Mouse (Mus musculus) B cell, adult (primary cell): ENCODE results near the gene Ccl21a. TPM values are rescaled to one million over a fixed set of nuclear protein-coding genes. Genes with fewer than 3 reads are reported as not detected.

Experiments
- total RNA-seq: library from RNA; stranded (reverse); gene quantifications from 4 replicates; pipeline ENCODE4 v1.2.4, GENCODE M21; 2023; ENCODE audit not compliant: inconsistent age

Ccl21a gene
- total RNA-seq, result not detected in 4 replicates

GRCm38 (mm10) chr4:42773893-42774292, at the start of gene Ccl21a:
TSS of gene Ccl21a (minus strand) at chr4:42773993.

GRCm38 (mm10) chr4:42756477-42756876, 17.3 kb downstream of the Ccl21a start, which contains the start of gene Ccl19:
TSS of gene Ccl19 (minus strand) at chr4:42756577.

GRCm38 (mm10) chr4:42735245-42735644, 38.5 kb downstream of the Ccl21a start, which contains the start of gene 4930578G10Rik:
TSS of gene 4930578G10Rik (plus strand) at chr4:42735545.

Other genes starting within 250 kb of the Ccl21a start
- not detected in 4 replicates for gene Fam205a2, start 245.8 kb downstream of the Ccl21a start, total RNA-seq
- not detected in 4 replicates for gene Gm10591, start 161.8 kb downstream of the Ccl21a start, total RNA-seq
- not detected in 4 replicates for gene Gm2564, start 144.3 kb downstream of the Ccl21a start, total RNA-seq
- not detected in 4 replicates for gene Ccl27b, start 118.7 kb downstream of the Ccl21a start, total RNA-seq
- not detected in 4 replicates for gene Il11ra2, start 112.1 kb downstream of the Ccl21a start, total RNA-seq
- gene 4930578G10Rik, start 38.4 kb downstream of the Ccl21a start, total RNA-seq, result not detected in 4 replicates
- not detected in 4 replicates for gene Ccl19, start 17.4 kb downstream of the Ccl21a start, total RNA-seq
- not detected in 4 replicates for gene Fam205a1, start 79.9 kb upstream of the Ccl21a start, total RNA-seq
- not detected in 4 replicates for gene Gm12394, start 82.8 kb upstream of the Ccl21a start, total RNA-seq
- not detected in 4 replicates for gene Fam205c, start 100.2 kb upstream of the Ccl21a start, total RNA-seq
- not detected in 4 replicates for gene Phf24, start 142.7 kb upstream of the Ccl21a start, total RNA-seq
- gene Dnajb5, start 175.8 kb upstream of the Ccl21a start, total RNA-seq, result 28.3 to 37.5 TPM (median 35.7 TPM) in 4 replicates
- gene 1700022I11Rik, start 195.6 kb upstream of the Ccl21a start, total RNA-seq, result 0.18 TPM in 1 of 4 replicates, not detected in the others
- gene Vcp, start 226.5 kb upstream of the Ccl21a start, total RNA-seq, result 107 to 113 TPM (median 110 TPM) in 4 replicates
- gene Fancg, start 236.5 kb upstream of the Ccl21a start, total RNA-seq, result 27.0 to 33.5 TPM (median 32.5 TPM) in 4 replicates